In genomic region chr10:68039641-68040205, GRCm38 (mm10) we compare ENCODE assay signal across 13 mouse cellular contexts.
DNase-seq lines count a peak whose midpoint lies in the region; ATAC-seq and TF ChIP-seq lines count a peak whose summit lies in the region.
"Had no signal": no experiment of that assay in that cellular context is flagged by ENCODE, and none has a peak within 500 bp of the region (broad histone marks: within the 10 kb centered on the region; RNA-seq: fewer than 3 reads in every experiment).

No protein-coding gene starts in this region.

- TF ChIP-seq EP300 in MEL (IDR thresholded peaks at IDR 0.05; ENCODE audit: low read depth in 1 of 2, low read length in 2 of 2) = no peak

- peak; percentile 35 for DNase-seq in heart, adult 11 months
- DNase-seq in heart, postnatal 4 days = no peak
- DNase-seq in MEL (ENCODE audit: low read depth, low spot score) = peak; percentile 35
- no peak for DNase-seq in forebrain, postnatal 0 days
- DNase-seq in MN1 (ENCODE audit: low spot score) = no peak
- no peak for DNase-seq in gastrocnemius, adult 8-10 months (ENCODE audit: low spot score in 2 of 2)
- DNase-seq in adrenal gland, adult (ENCODE audit: inconsistent age in 2 of 2, low spot score in 1 of 2) = no peak
- DNase-seq: adrenal gland, adult 8-10 months; cerebellum, postnatal 36 days; layer of hippocampus, postnatal 36 days; liver, embryonic 13.5 days had no signal

- WGBS in forebrain, postnatal 0 days = 36% methylated on average over 14 of the region's 14 CpGs
- 61% methylated on average over 14 of the region's 14 CpGs for WGBS in midbrain, embryonic 12.5 days

- no peak overlapping the region for H3K27ac ChIP-seq in MEL (ENCODE audit: control insufficient read depth, low read depth, low read length)
- 0 out of 2 replicates have a peak overlapping the region, but pooled peaks have one; percentile 51 for H3K27ac ChIP-seq in forebrain, postnatal 0 days (ENCODE audit: low read depth, low read length)
- peak overlapping the region; percentile 67 for H3K27ac ChIP-seq in midbrain, embryonic 12.5 days (replicated peaks)
- H3K27ac ChIP-seq: liver, embryonic 13.5 days had no signal

- H3K79me2 ChIP-seq in MEL (ENCODE audit: control insufficient read depth, insufficient read depth, low read length, poor library complexity) = no peaks in the 10 kb centered on the region

- H3K4me3 ChIP-seq in MEL (ENCODE audit: control insufficient read depth in 1 of 2, insufficient read depth in 1 of 2, low read depth in 2 of 2, low read length in 2 of 2) = no peak overlapping the region
- no peak overlapping the region for H3K4me3 ChIP-seq in forebrain, postnatal 0 days (ENCODE audit: low read depth, low read length)
- H3K4me3 ChIP-seq in midbrain, embryonic 12.5 days = no peak overlapping the region
- H3K4me3 ChIP-seq: liver, embryonic 13.5 days; megakaryocyte, embryonic 14.5 days had no signal

- no peaks in the 10 kb centered on the region for H3K9me3 ChIP-seq in MEL (replicated peaks; ENCODE audit: insufficient read depth, low read length)
- no peaks in the 10 kb centered on the region for H3K9me3 ChIP-seq in forebrain, postnatal 0 days (ENCODE audit: low read length)
- H3K9me3 ChIP-seq in midbrain, embryonic 12.5 days = no peaks in the 10 kb centered on the region
- H3K9me3 ChIP-seq: liver, embryonic 13.5 days had no signal

- TF ChIP-seq CTCF in MEL (IDR thresholded peaks at IDR 0.05 in 2 of 3, conservative IDR thresholded peaks at IDR 0.05 in 1 of 3; ENCODE audit: control insufficient read depth in 1 of 3, insufficient read depth in 1 of 3, low read depth in 2 of 3, low read length in 3 of 3, poor library complexity in 1 of 3, severe bottlenecking in 1 of 3) = no peak
- TF ChIP-seq CTCF in forebrain, postnatal 0 days (IDR thresholded peaks at IDR 0.05; ENCODE audit: low read depth) = no peak

- no peaks in the 10 kb centered on the region for H3K36me3 ChIP-seq in MEL (ENCODE audit: control insufficient read depth in 1 of 2, insufficient read depth in 2 of 2, low read length in 2 of 2)
- no peaks in the 10 kb centered on the region for H3K36me3 ChIP-seq in forebrain, postnatal 0 days (ENCODE audit: insufficient read depth)
- peaks cover 19% of the 10 kb centered on the region for H3K36me3 ChIP-seq in midbrain, embryonic 12.5 days
- H3K36me3 ChIP-seq: liver, embryonic 13.5 days had no signal

- peak; percentile 78 for ATAC-seq in forebrain, postnatal 0 days
- peak; percentile 42; the same call in 1 of the 2 replicates for ATAC-seq in midbrain, embryonic 12.5 days (ENCODE audit: low FRiP score, low read depth)

- H3K4me2 ChIP-seq in forebrain, postnatal 0 days (ENCODE audit: low read depth) = peak overlapping the region; percentile 32
- peak overlapping the region; percentile 17; the same call in 1 of the 2 replicates for H3K4me2 ChIP-seq in midbrain, embryonic 12.5 days (replicated peaks)
- H3K4me2 ChIP-seq: liver, embryonic 13.5 days had no signal

- H3K9ac ChIP-seq in MEL (ENCODE audit: control insufficient read depth, low read depth, low read length, poor library complexity, severe bottlenecking) = no peak overlapping the region
- peak overlapping the region; percentile 34; the same call in 1 of the 2 replicates for H3K9ac ChIP-seq in forebrain, postnatal 0 days
- no peak overlapping the region for H3K9ac ChIP-seq in midbrain, embryonic 12.5 days (replicated peaks)
- H3K9ac ChIP-seq: liver, embryonic 13.5 days had no signal

- H3K4me1 ChIP-seq in MEL (ENCODE audit: control insufficient read depth in 1 of 2, insufficient read depth in 2 of 2, low read length in 2 of 2) = no peaks in the 10 kb centered on the region
- peaks cover 5% of the 10 kb centered on the region; the same call in 1 of the 2 replicates for H3K4me1 ChIP-seq in forebrain, postnatal 0 days (ENCODE audit: insufficient read depth)
- H3K4me1 ChIP-seq in midbrain, embryonic 12.5 days = peaks cover 19% of the 10 kb centered on the region; the same call in 1 of the 2 replicates

- no peak for TF ChIP-seq POLR2A in MEL (IDR thresholded peaks at IDR 0.05; ENCODE audit: control insufficient read depth in 1 of 2, insufficient read depth in 1 of 2, low read depth in 1 of 2, low read length in 2 of 2, poor library complexity in 1 of 2)

- no peak for TF ChIP-seq RAD21 in MEL (IDR thresholded peaks at IDR 0.05; ENCODE audit: low read depth, low read length)

- no peaks in the 10 kb centered on the region for H3K27me3 ChIP-seq in MEL (ENCODE audit: control insufficient read depth in 1 of 2, insufficient read depth in 2 of 2, low read length in 2 of 2)
- H3K27me3 ChIP-seq in forebrain, postnatal 0 days (ENCODE audit: insufficient read depth, low read length) = no peaks in the 10 kb centered on the region
- peaks cover 11% of the 10 kb centered on the region for H3K27me3 ChIP-seq in midbrain, embryonic 12.5 days
- H3K27me3 ChIP-seq: liver, embryonic 13.5 days; megakaryocyte, embryonic 14.5 days had no signal

TF ChIP-seq in MEL, 35 proteins besides CTCF, POLR2A, EP300 and RAD21:
- TF ChIP-seq TBP (IDR thresholded peaks at IDR 0.05; ENCODE audit: low read depth, low read length) (no peak), SIN3A (IDR thresholded peaks at IDR 0.05; ENCODE audit: low read length) (no peak), NRF1 (IDR thresholded peaks at IDR 0.05; ENCODE audit: insufficient read depth, low read depth, low read length, poor library complexity, severe bottlenecking) (no peak), POLR2AphosphoS5 (IDR thresholded peaks at IDR 0.05; ENCODE audit: borderline replicate concordance, low read depth, low read length) (no peak)

Comparison
In these comparisons a context has a peak if more than half of its experiments do, and no peak if none do; other contexts are left out.
1. DNase-seq: peak in heart, adult 11 months (single experiment) and MEL (single experiment); none in heart, postnatal 4 days (single experiment), forebrain, postnatal 0 days (single experiment), MN1 (single experiment), gastrocnemius, adult 8-10 months (0 of 2) and adrenal gland, adult (0 of 2).